Mouse (Mus musculus): Measurements from ENCODE around the gene Spon1. TPM values are rescaled to one million over a fixed set of nuclear protein-coding genes. Genes with fewer than 3 reads are reported as not detected.

Spon1 gene
- polyA plus RNA-seq, 1 experiment from 2014 or later, result 62.4 TPM

- H3K9me3 ChIP-seq, result no peaks in the 10 kb centered on the region
- 74% methylated on average over 5 of the region's 5 CpGs for WGBS
- H3K27me3 ChIP-seq, result no peaks in the 10 kb centered on the region
- no peak overlapping the region for H3K27ac ChIP-seq
- ATAC-seq, result no peak
- H3K4me2 ChIP-seq (replicated peaks), result no peak overlapping the region
- H3K4me1 ChIP-seq (replicated peaks), result peaks cover 16% of the 10 kb centered on the region
- H3K4me3 ChIP-seq (replicated peaks), result no peak overlapping the region
- H3K36me3 ChIP-seq, result no peaks in the 10 kb centered on the region
- no peak overlapping the region for H3K9ac ChIP-seq (replicated peaks)
These were observed 323.1 kb downstream of the Spon1 start for GRCm38 (mm10) chr7:114088918-114089317.

GRCm38 (mm10) chr7:114090231-114090630 is 324.4 kb downstream of the Spon1 start:
- no peaks in the 10 kb centered on the region for H3K36me3 ChIP-seq
- no peaks in the 10 kb centered on the region for H3K9me3 ChIP-seq
- ATAC-seq, result no peak
- WGBS, result 87% methylated on average over 3 of the region's 3 CpGs
- H3K27ac ChIP-seq, result no peak overlapping the region
- peaks cover 16% of the 10 kb centered on the region for H3K4me1 ChIP-seq (replicated peaks)
- no peak overlapping the region for H3K4me3 ChIP-seq (replicated peaks)
- no peak overlapping the region for H3K9ac ChIP-seq (replicated peaks)
- H3K4me2 ChIP-seq (replicated peaks), result no peak overlapping the region
- H3K27me3 ChIP-seq, result no peaks in the 10 kb centered on the region

DNA sequence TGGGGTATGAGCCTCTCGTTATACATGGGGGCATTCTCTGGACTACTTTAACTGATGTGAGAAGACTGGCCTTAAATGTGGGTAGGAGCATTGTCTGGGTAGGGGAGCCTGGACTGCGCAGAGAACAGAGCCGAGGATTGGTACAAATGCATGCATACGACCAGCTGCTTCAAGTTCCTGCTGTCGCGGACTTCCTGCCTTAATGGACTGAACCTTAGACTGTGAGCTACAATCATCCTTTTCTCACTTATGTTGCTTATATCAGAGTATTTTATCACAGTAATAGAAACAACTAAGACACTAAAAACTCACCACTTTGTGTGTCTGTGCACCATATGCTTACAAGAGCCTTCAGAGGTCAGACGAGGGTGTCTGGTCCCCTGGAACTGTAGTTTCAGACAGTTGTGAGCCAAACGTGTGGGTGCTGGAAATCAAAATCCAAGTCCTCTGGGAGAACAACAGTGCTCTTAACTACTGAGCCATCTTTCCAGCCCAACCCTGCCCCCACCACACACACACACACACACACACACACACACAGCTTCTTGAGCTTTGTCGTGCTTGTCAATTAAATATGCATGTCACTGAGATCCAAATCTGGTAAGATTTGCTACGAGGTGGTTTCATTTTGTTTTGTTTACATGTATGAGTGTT is 325.2 kb downstream of the Spon1 start:
- H3K4me2 ChIP-seq (replicated peaks), result no peak overlapping the region
- H3K9ac ChIP-seq (replicated peaks), result no peak overlapping the region
- no peak for ATAC-seq
- H3K27me3 ChIP-seq, result no peaks in the 10 kb centered on the region
- H3K4me1 ChIP-seq (replicated peaks), result peaks cover 16% of the 10 kb centered on the region
- no peaks in the 10 kb centered on the region for H3K9me3 ChIP-seq
- no peak overlapping the region for H3K27ac ChIP-seq
- 73% methylated on average over 10 of the region's 10 CpGs for WGBS
- H3K36me3 ChIP-seq, result no peaks in the 10 kb centered on the region
- no peak overlapping the region for H3K4me3 ChIP-seq (replicated peaks)

Measured in midbrain, embryonic 13.5 days (tissue).